Mouse (Mus musculus) ES-Bruce4 (cell line): ENCODE results near the gene Rpl32.

Experiments used
- CTCF ChIP-seq: IDR thresholded peaks from one replicate; pipeline ENCODE4 v1.8.1; 2011; ENCODE audit warnings: low read depth, low read length
- EP300 ChIP-seq: IDR thresholded peaks from 2 replicates; pipeline ENCODE4 v1.6.1; 2011; ENCODE audit warnings: low read depth, low read length; ENCODE audit not compliant: insufficient read depth
- POLR2A ChIP-seq: IDR thresholded peaks from one replicate; pipeline ENCODE4 v1.8.1; 2011; ENCODE audit warnings: low read length; ENCODE audit not compliant: insufficient read depth

GRCm38 (mm10) chr6:115856361-115856745 is 47.8 kb upstream of the Rpl32 start:
- no peak for TF ChIP-seq EP300
- no peak for TF ChIP-seq POLR2A
- TF ChIP-seq CTCF: no peak
